Mouse (Mus musculus) myocyte (in vitro differentiated cells): ENCODE measurements around the gene Abcc1. TPM values are rescaled to one million over a fixed set of nuclear protein-coding genes. Genes with fewer than 3 reads are reported as not detected.

Experiments used
- H3K27me3 ChIP-seq: one replicate; pipeline ENCODE4 v1.6.1; 2011; ENCODE audit not compliant: control insufficient read depth, insufficient read depth, insufficient read length
- H3K36me3 ChIP-seq: one replicate; pipeline ENCODE4 v1.6.1; 2011; ENCODE audit not compliant: control insufficient read depth, insufficient read depth
- H3K4me2 ChIP-seq: one replicate; pipeline ENCODE4 v1.6.1; 2011; ENCODE audit warnings: low read depth, control low read depth
- H3K4me3 ChIP-seq: one replicate; pipeline ENCODE4 v1.5.1; 2011; ENCODE audit warnings: mild to moderate bottlenecking, control low read depth, moderate library complexity
- H3K79me2 ChIP-seq: one replicate; pipeline ENCODE4 v1.6.1; 2011; ENCODE audit not compliant: control insufficient read depth, insufficient read depth
- H3ac ChIP-seq: one replicate; pipeline ENCODE4 v1.6.1; 2011; ENCODE audit not compliant: control insufficient read depth, insufficient read length
- CEBPB ChIP-seq: IDR thresholded peaks from 2 replicates; pipeline ENCODE4 v1.6.1; 2011; ENCODE audit warnings: mild to moderate bottlenecking, moderate library complexity; ENCODE audit not compliant: poor library complexity, insufficient read depth, severe bottlenecking
- E2F4 ChIP-seq: IDR thresholded peaks from one replicate; pipeline ENCODE4 v1.6.1; 2011; ENCODE audit warnings: mild to moderate bottlenecking, control low read depth, moderate library complexity; ENCODE audit not compliant: insufficient read depth
- MAX ChIP-seq: IDR thresholded peaks from one replicate; pipeline ENCODE4 v1.6.1; 2011; ENCODE audit warnings: low read depth, mild to moderate bottlenecking, control low read depth
- MYOD1 ChIP-seq, 3 experiments: IDR thresholded peaks; one replicate each; pipeline ENCODE4 v1.6.1; 2011; ENCODE audit warnings: control low read depth in 2 of 3, low read depth in 2 of 3, mild to moderate bottlenecking in 2 of 3, moderate library complexity in 1 of 3; ENCODE audit not compliant: insufficient read length in 2 of 3, control insufficient read depth in 1 of 3
- MYOG ChIP-seq, 3 experiments: IDR thresholded peaks; one replicate each; pipeline ENCODE4 v1.6.1; 2011; ENCODE audit warnings: control low read depth in 2 of 3, low read depth in 2 of 3, mild to moderate bottlenecking in 2 of 3; ENCODE audit not compliant: insufficient read length in 2 of 3, control insufficient read depth in 1 of 3, insufficient read depth in 1 of 3
- POLR2A ChIP-seq: IDR thresholded peaks from one replicate; pipeline ENCODE4 v1.6.1; 2011; ENCODE audit warnings: low read depth, mild to moderate bottlenecking, control low read depth, moderate library complexity; ENCODE audit not compliant: insufficient read length
- POLR2AphosphoS2 ChIP-seq: IDR thresholded peaks from one replicate; pipeline ENCODE4 v1.6.1; 2011; ENCODE audit warnings: low read depth, control low read depth; ENCODE audit not compliant: insufficient read length
- REST ChIP-seq: IDR thresholded peaks from one replicate; pipeline ENCODE4 v1.6.1; 2011; ENCODE audit warnings: mild to moderate bottlenecking, control low read depth, moderate library complexity; ENCODE audit not compliant: insufficient read depth, insufficient read length
- SRF ChIP-seq: IDR thresholded peaks from one replicate; pipeline ENCODE4 v1.6.1; 2011; ENCODE audit warnings: low read depth; ENCODE audit not compliant: control insufficient read depth, insufficient read length
- TCF12 ChIP-seq: IDR thresholded peaks from one replicate; pipeline ENCODE4 v1.6.1; 2011; ENCODE audit warnings: mild to moderate bottlenecking, control low read depth; ENCODE audit not compliant: poor library complexity, insufficient read depth, severe bottlenecking
- TCF3 ChIP-seq: IDR thresholded peaks from one replicate; pipeline ENCODE4 v1.6.1; 2011; ENCODE audit warnings: low read depth, control low read depth; ENCODE audit not compliant: insufficient read length
- USF1 ChIP-seq: IDR thresholded peaks from one replicate; pipeline ENCODE4 v1.6.1; 2011; ENCODE audit warnings: low read depth, mild to moderate bottlenecking, control low read depth, moderate library complexity
- polyA plus RNA-seq: library from polyadenylated mRNA; unstranded; fragments of >200 nt; fragmentation: generic; extraction: Trizol; gene quantifications from one replicate; pipeline ENCODE4 v1.2.1, GENCODE M21; 2012; ENCODE audit warnings: missing spikeins

The Abcc1 gene
- polyA plus RNA-seq, 1 experiment: 23.0 TPM

DNA sequence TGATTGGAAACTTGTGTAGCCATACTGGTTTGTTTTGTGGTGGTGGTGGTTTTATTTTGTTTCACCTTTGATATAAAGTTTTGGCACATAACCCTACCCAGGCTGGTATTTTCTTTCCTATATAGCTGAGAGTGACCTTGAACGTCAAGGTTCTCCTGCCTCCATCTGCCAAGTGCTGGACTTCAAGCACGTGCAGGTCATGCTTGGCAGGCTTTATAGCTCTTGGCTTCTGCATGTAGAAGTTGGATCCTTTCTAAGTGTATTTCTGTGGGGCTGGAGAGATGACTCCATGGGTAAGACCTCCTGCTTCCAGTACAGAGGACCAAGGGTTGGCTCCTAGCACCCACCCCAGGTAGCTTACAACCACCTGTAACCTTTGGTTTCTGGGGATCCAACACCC, 47.8 kb downstream of the Abcc1 start:
- Histone ChIP-seq H3K79me2 (no peaks in the 10 kb centered on the region), H3K36me3 (peaks cover 57% of the 10 kb centered on the region), H3ac (no peak overlapping the region), H3K4me2 (no peak overlapping the region), H3K4me3 (no peak overlapping the region), H3K27me3 (no peaks in the 10 kb centered on the region)
- TF ChIP-seq CEBPB: no peak
- TF ChIP-seq TCF3: no peak
- no peak for TF ChIP-seq TCF12
- TF ChIP-seq POLR2A: no peak
- no peak for TF ChIP-seq SRF
- TF ChIP-seq MAX: no peak
- TF ChIP-seq POLR2AphosphoS2: no peak

DNA sequence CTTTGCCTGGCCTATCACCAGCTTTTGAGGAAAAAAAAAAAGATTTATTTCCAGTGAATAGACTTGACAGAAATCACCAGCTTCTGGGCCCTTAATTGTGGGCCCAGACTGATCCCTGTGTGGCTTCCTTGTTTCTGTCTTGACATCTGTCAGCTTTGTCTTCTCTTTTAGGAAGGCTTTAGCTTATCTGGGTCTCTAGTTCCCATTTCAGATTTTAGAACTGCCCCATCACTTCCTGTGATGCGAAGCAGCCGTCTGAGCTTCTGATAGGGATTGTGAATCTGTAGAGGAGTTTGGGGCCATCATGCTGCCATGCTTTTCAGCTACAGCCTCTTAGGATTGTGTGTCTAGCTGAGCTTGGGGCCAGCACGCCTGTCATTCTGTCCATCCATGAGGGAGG, 48.4 kb downstream of the Abcc1 start:
- H3K4me3 ChIP-seq: no peak overlapping the region
- H3K79me2 ChIP-seq: no peaks in the 10 kb centered on the region
- H3ac ChIP-seq: no peak overlapping the region
- H3K4me2 ChIP-seq: no peak overlapping the region
- no peaks in the 10 kb centered on the region for H3K27me3 ChIP-seq
- H3K36me3 ChIP-seq: peaks cover 61% of the 10 kb centered on the region
- TF ChIP-seq POLR2A: no peak
- no peak for TF ChIP-seq POLR2AphosphoS2
- no peak for TF ChIP-seq USF1
- no peak for TF ChIP-seq MYOG (IDR thresholded peaks at IDR 0.05; ENCODE audit: control insufficient read depth in 1 of 3, insufficient read depth in 1 of 3, insufficient read length in 2 of 3, low read depth in 2 of 3)
- TF ChIP-seq TCF12: no peak
- TF ChIP-seq SRF: no peak
- no peak for TF ChIP-seq MAX
- TF ChIP-seq TCF3: no peak
- TF ChIP-seq REST: no peak

DNA sequence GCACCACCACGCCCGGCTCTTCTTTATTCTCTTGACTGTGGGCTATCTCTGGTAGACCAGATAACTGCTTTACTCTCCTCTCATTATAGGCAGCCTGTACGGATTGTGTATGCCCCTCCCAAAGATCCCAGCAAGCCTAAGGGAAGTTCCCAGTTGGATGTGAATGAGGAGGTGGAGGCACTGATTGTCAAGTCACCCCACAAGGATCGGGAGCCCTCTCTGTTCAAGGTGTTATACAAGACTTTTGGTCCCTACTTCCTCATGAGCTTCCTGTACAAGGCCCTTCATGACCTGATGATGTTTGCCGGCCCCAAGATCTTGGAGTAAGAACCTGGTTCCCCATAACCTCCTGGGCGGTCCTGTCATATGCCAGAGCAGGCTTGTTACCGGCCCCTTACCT, 49.3 kb downstream of the Abcc1 start:
- no peak overlapping the region for H3K4me3 ChIP-seq
- peaks cover 60% of the 10 kb centered on the region for H3K36me3 ChIP-seq
- H3K27me3 ChIP-seq: no peaks in the 10 kb centered on the region
- H3K4me2 ChIP-seq: no peak overlapping the region
- H3K79me2 ChIP-seq: no peaks in the 10 kb centered on the region
- H3ac ChIP-seq: no peak overlapping the region
- TF ChIP-seq POLR2A (no peak), MYOD1 (IDR thresholded peaks at IDR 0.05; ENCODE audit: control insufficient read depth in 1 of 3, insufficient read length in 2 of 3, low read depth in 2 of 3) (no peak), CEBPB (no peak), TCF3 (no peak)

DNA sequence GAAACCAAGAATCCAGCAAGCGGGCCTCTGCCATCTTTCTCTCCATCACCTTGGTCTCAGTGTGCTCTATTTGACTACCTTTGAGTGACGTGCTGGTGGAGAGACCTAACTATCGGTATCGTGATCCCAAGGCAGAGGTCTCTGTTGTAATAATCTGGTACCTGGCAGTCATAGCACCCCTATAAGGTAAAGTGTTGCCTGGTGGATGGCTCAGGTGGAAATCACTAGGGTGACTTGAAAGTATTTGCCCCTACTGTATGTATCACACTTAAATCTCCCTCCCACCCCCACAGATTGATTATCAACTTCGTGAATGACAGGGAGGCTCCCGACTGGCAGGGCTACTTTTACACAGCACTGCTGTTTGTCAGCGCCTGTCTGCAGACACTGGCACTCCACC, 49.8 kb downstream of the Abcc1 start:
- H3K36me3 ChIP-seq: peaks cover 54% of the 10 kb centered on the region
- no peaks in the 10 kb centered on the region for H3K79me2 ChIP-seq
- no peak overlapping the region for H3ac ChIP-seq
- TF ChIP-seq POLR2A: no peak
- no peak for TF ChIP-seq E2F4
- no peak for TF ChIP-seq TCF3
- no peak for TF ChIP-seq CEBPB
- TF ChIP-seq MAX: no peak
- no peak for TF ChIP-seq USF1
- no peak for TF ChIP-seq REST
- TF ChIP-seq SRF: no peak
- no peak for TF ChIP-seq MYOG (IDR thresholded peaks at IDR 0.05; ENCODE audit: control insufficient read depth in 1 of 3, insufficient read depth in 1 of 3, insufficient read length in 2 of 3, low read depth in 2 of 3)
- no peak for TF ChIP-seq TCF12
- TF ChIP-seq MYOD1 (IDR thresholded peaks at IDR 0.05; ENCODE audit: control insufficient read depth in 1 of 3, insufficient read length in 2 of 3, low read depth in 2 of 3): no peak
- TF ChIP-seq POLR2AphosphoS2: no peak
- no peaks in the 10 kb centered on the region for H3K27me3 ChIP-seq
- no peak overlapping the region for H3K4me3 ChIP-seq
- H3K4me2 ChIP-seq: no peak overlapping the region

DNA sequence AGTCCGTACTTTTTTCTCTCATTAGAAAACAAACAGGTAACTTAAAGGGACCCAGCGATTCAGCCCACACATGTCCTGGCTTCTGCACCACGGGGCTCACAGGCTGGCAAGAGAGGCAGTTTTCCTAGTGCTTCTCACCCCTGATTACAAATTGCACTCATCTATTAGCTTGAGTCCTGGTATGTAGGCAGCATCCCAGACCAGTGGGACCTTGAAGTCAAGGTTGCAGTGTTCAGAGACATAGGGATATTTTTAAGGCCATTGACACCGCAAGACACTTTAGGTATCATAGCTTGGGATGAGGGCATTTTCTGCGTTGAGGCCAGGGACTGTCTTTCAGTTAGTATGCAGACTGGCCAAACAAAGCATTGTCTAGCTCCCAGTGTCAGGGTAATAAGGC, 51.2 kb downstream of the Abcc1 start:
- Histone ChIP-seq H3K4me2 (no peak overlapping the region), H3K79me2 (no peaks in the 10 kb centered on the region), H3K27me3 (no peaks in the 10 kb centered on the region), H3K4me3 (no peak overlapping the region), H3ac (no peak overlapping the region), H3K36me3 (peaks cover 42% of the 10 kb centered on the region)
- TF ChIP-seq MYOG (IDR thresholded peaks at IDR 0.05; ENCODE audit: control insufficient read depth in 1 of 3, insufficient read depth in 1 of 3, insufficient read length in 2 of 3, low read depth in 2 of 3) (no peak), USF1 (no peak), MYOD1 (IDR thresholded peaks at IDR 0.05; ENCODE audit: control insufficient read depth in 1 of 3, insufficient read length in 2 of 3, low read depth in 2 of 3) (no peak), POLR2AphosphoS2 (no peak), REST (no peak), MAX (no peak), SRF (no peak), CEBPB (no peak), TCF12 (no peak), TCF3 (no peak)
